Mouse (Mus musculus) forebrain, embryonic 11.5 days (tissue): ENCODE results near the gene Chsy1. TPM values are rescaled to one million over a fixed set of nuclear protein-coding genes. Genes with fewer than 3 reads are reported as not detected.

Experiments used
- ATAC-seq: fragments of 200-750 bp; cut with Nextera tagmentation; replicated peaks from 2 replicates; pipeline ENCODE4 v1.8.0; 2017; ENCODE audit warnings: moderate TSS enrichment; ENCODE audit not compliant: low FRiP score
- DNase-seq: peaks from one replicate; pipeline ENCODE4 v3.0.0-alpha.2; 2017; ENCODE audit warnings: low spot score
- H3K27ac ChIP-seq: fragments of 300-500 bp; sonication (generic); 2 replicates; pipeline ENCODE4 v1.5.1; 2014; ENCODE audit warnings: low read depth, low read length
- H3K27me3 ChIP-seq: fragments of 300-500 bp; sonication (generic); 2 replicates; pipeline ENCODE4 v1.6.1; 2014; ENCODE audit warnings: mild to moderate bottlenecking, low read length, mixed read lengths; ENCODE audit not compliant: control insufficient read depth, insufficient read depth
- H3K36me3 ChIP-seq: fragments of 300-500 bp; sonication (generic); 2 replicates; pipeline ENCODE4 v1.6.1; 2014; ENCODE audit warnings: mild to moderate bottlenecking, low read length, moderate library complexity, mixed read lengths; ENCODE audit not compliant: control insufficient read depth, insufficient read depth
- H3K4me1 ChIP-seq: fragments of 300-500 bp; sonication (generic); replicated peaks from 2 replicates; pipeline ENCODE4 v1.6.1; 2014; ENCODE audit warnings: low read length, mixed read lengths; ENCODE audit not compliant: control insufficient read depth, insufficient read depth
- H3K4me2 ChIP-seq: fragments of 300-500 bp; sonication (generic); 2 replicates; pipeline ENCODE4 v1.6.1; 2014; ENCODE audit warnings: low read depth, mild to moderate bottlenecking, low read length, moderate library complexity, mixed read lengths; ENCODE audit not compliant: severe bottlenecking
- H3K4me3 ChIP-seq: fragments of 300-500 bp; sonication (generic); 2 replicates; pipeline ENCODE4 v1.5.1; 2014; ENCODE audit warnings: low read depth, low read length
- H3K9ac ChIP-seq: fragments of 300-500 bp; sonication (generic); 2 replicates; pipeline ENCODE4 v1.6.1; 2014; ENCODE audit warnings: low read length
- H3K9me3 ChIP-seq: fragments of 300-500 bp; sonication (generic); 2 replicates; pipeline ENCODE4 v1.6.1; 2016; ENCODE audit warnings: low read length, mixed read lengths; ENCODE audit not compliant: control insufficient read depth
- whole genome bisulfite sequencing: fragments of 180-500 bp; shearing (Covaris S2); extraction: QIAGEN DNeasy Blood & Tissue Kit; methylation state at CpG from one replicate; pipeline ENCODE4 v1.1.7; 2014; 5-methylcytosine and 5-hydroxymethylcytosine counted together
- polyA plus RNA-seq: library from polyadenylated mRNA; unstranded; fragments of >200 nt; fragmentation: Nextera tagmentation; extraction: Ambion mirVana; gene quantifications from 2 replicates; pipeline ENCODE4 v1.2.1, GENCODE M21; 2014

Gene Chsy1
- polyA plus RNA-seq, 1 experiment from 2014 or later = 17.7 TPM

DNA sequence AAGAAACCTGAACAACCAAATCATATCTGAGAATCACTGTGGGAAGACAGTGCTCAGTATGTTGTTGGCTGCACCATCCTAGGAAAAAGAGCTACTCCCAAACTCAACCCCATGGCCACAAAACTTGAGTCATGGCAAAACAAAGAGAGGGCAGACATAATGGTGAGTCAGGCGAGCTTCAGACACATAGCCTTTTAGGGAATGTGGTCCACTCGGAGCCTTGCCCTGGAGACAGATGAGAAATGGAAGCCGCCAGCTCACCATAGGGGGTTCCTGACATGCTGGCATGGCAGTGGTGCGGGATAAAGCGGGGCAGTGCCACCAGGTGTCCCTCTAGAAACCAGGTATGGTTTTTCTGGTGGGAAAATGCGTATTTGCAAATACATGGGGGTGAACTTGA lies 68.8 kb downstream of the Chsy1 start:
- no peak overlapping the region for H3K4me2 ChIP-seq
- no peaks in the 10 kb centered on the region for H3K4me1 ChIP-seq
- no peaks in the 10 kb centered on the region for H3K27me3 ChIP-seq
- no peaks in the 10 kb centered on the region for H3K9me3 ChIP-seq
- DNase-seq = peak; percentile 45
- no peaks in the 10 kb centered on the region; the same call in 1 of the 2 replicates for H3K36me3 ChIP-seq
- H3K4me3 ChIP-seq = no peak overlapping the region
- WGBS = 91% methylated on average over 6 of the region's 6 CpGs
- H3K9ac ChIP-seq = no peak overlapping the region
- no peak for ATAC-seq
- H3K27ac ChIP-seq = no peak overlapping the region

DNA sequence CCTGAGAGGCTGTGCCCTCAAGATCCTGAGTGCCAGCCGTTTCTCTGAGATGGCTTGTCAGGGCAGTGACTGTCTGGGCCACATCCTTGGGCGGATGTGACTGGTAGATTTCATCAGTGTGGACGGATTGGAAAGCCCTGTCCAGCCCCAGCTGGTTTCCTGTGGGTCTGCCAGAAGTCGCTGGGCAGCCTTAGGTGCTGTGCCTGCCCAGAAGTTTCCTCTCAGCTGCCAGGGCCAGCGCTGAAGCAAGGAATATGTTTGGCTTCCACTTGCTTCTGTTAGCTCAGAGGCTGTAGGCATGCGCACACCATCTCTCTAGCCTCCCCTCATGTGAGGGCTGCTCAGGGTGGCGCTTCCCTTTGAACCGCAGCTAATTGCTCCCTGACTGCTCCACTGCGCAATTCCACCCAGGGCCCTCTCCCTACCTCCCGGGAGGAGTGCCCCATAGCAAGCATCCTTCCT lies 69.8 kb downstream of the Chsy1 start:
- Histone ChIP-seq H3K9me3 (no peaks in the 10 kb centered on the region), H3K36me3 (no peaks in the 10 kb centered on the region; the same call in 1 of the 2 replicates), H3K27ac (no peak overlapping the region), H3K9ac (no peak overlapping the region), H3K4me3 (no peak overlapping the region), H3K27me3 (no peaks in the 10 kb centered on the region), H3K4me1 (no peaks in the 10 kb centered on the region), H3K4me2 (no peak overlapping the region)
- no peak for ATAC-seq
- DNase-seq = peak; percentile 45
- WGBS = 71% methylated on average over 10 of the region's 10 CpGs

DNA sequence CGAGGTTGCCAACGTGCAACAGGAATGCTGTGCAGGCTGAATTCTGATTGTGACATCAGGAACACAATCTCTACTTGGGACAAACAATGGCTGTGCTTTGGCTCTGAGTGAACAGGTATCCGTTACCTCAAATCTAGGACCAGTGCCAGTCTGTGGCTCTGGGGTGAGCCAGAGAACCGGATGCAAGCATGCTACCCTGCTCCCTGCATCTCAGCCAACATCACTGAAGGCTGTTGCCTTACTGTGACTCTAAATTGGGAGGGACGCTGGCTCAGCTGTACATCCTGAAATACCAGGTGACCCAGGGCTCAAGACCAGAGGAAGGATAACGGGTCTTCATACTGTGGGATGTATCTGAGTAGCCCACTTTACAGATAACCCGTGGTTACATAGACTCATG lies 70.4 kb downstream of the Chsy1 start:
- Histone ChIP-seq H3K9me3 (no peaks in the 10 kb centered on the region), H3K4me1 (no peaks in the 10 kb centered on the region), H3K9ac (no peak overlapping the region), H3K27me3 (no peaks in the 10 kb centered on the region), H3K4me2 (no peak overlapping the region), H3K27ac (no peak overlapping the region), H3K4me3 (no peak overlapping the region), H3K36me3 (no peaks in the 10 kb centered on the region; the same call in 1 of the 2 replicates)
- no peak for DNase-seq
- no peak for ATAC-seq
- 89% methylated on average over 7 of the region's 7 CpGs for WGBS

DNA sequence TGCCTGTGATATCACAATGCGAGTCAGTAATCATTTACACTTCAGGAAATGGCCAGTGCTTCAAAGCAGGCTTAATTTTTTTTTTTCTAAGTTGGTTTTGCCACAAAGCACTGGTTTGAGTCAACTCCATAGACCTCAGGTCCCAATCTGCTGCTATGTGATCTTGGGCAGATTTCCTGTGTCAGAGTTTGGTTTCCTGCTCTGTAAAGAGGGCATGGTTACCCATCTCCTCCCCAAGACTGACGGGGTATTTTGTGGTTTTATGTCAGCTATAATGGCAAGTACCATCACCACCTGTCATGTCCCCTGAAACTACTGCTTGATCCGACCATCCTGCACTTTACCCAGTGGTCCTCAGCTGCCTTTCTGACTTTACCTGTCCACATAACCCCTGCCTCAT lies 70.9 kb downstream of the Chsy1 start:
- Histone ChIP-seq H3K9ac (no peak overlapping the region), H3K36me3 (no peaks in the 10 kb centered on the region; the same call in 1 of the 2 replicates), H3K4me3 (no peak overlapping the region), H3K9me3 (no peaks in the 10 kb centered on the region), H3K4me1 (no peaks in the 10 kb centered on the region), H3K27me3 (no peaks in the 10 kb centered on the region), H3K4me2 (no peak overlapping the region), H3K27ac (no peak overlapping the region)
- 91% methylated on average over 3 of the region's 3 CpGs for WGBS
- peak; percentile 17 for DNase-seq
- no peak for ATAC-seq

DNA sequence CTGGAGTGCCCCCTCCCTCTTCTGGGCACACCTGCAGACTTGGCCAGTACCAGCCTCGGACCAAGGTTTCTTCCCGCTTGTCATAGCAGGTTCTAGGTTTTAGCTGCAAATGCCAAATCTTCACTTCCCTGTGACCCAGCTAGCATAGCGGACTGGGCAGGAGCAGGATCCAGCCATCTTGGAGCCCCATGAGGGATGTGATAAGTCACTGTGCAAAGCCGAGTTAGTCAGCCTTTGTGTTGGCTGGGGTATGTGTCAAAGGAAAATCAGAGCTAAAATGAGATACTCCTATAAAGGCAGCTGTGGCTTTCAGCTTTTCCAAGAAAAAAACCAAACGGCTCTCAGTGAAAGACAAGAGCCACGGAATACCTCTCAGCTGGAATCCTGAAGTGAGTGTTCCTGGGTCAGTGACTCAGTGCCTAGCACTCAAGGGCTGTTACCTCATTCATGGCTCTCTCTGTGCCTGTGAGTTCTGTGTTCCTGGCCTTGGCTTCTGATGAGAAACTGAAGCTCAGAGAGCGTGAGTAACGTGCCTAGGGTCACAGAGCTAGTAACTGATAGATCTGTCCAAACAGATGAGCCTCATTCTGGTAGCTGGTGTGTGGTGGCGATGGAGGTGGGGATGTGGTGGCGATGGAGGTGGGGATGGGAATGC lies 71.5 kb downstream of the Chsy1 start:
- Histone ChIP-seq H3K27me3 (no peaks in the 10 kb centered on the region), H3K4me3 (no peak overlapping the region), H3K9me3 (no peaks in the 10 kb centered on the region), H3K4me1 (no peaks in the 10 kb centered on the region), H3K27ac (no peak overlapping the region), H3K9ac (no peak overlapping the region), H3K36me3 (no peaks in the 10 kb centered on the region; the same call in 1 of the 2 replicates), H3K4me2 (no peak overlapping the region)
- DNase-seq (peak; percentile 27), ATAC-seq (no peak)
- 88% methylated on average over 10 of the region's 10 CpGs for WGBS

DNA sequence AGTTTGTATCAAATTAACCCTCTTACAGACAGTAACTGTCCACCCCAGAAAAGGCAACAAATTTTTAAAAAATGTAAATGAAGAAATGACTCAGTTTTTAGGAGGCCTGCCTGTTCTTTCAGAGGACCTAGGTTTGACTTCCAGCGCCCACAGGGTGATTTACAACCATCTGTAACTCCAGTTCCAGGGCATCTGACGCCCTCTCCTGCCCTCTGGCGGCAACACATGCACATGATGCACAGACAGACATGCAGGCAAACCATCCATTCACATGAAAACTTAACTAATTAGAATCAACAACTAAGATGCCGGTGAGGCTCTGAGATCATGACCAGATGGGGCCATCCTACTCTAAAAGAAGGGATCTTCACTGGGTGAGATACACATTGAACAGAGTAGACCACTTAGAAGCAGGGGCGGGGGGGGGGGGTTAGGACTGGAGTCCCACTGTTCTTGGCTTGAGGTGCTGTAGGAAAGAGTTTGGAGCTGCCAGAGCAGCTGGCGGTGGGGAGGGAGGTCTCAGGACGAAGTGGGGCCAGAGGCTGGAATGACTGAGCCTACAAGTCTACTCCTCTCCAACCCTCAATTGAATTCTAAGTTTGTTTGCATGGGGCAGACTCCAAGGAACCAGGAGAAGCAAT lies 72.9 kb downstream of the Chsy1 start:
- Histone ChIP-seq H3K36me3 (no peaks in the 10 kb centered on the region), H3K4me1 (no peaks in the 10 kb centered on the region), H3K9me3 (no peaks in the 10 kb centered on the region), H3K27me3 (no peaks in the 10 kb centered on the region), H3K27ac (no peak overlapping the region), H3K4me2 (no peak overlapping the region), H3K9ac (no peak overlapping the region), H3K4me3 (no peak overlapping the region)
- ATAC-seq = no peak
- DNase-seq = peak; percentile 43
- WGBS = 82% methylated on average over 7 of the region's 7 CpGs

DNA sequence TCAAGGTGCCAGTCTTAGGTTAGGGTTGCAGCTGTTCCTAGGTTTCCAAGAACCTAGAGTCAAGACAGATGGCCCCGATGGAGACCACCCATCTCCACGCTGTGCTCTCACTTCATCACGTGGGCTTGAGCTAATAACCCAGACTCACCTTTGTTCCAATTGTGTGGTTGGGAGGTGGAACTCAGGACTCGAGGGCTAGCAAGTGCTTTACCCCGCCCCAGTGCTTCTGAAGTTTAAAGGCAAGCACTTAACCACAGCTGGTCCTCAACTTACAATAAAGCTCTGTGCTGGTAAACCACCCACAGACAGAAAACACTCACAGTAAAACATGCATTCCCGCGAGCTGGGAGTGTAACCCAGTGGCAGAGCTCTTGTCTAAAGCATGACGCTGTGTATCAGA lies 74.1 kb downstream of the Chsy1 start:
- no peak for ATAC-seq
- WGBS = 78% methylated on average over 8 of the region's 8 CpGs
- no peaks in the 10 kb centered on the region for H3K27me3 ChIP-seq

DNA sequence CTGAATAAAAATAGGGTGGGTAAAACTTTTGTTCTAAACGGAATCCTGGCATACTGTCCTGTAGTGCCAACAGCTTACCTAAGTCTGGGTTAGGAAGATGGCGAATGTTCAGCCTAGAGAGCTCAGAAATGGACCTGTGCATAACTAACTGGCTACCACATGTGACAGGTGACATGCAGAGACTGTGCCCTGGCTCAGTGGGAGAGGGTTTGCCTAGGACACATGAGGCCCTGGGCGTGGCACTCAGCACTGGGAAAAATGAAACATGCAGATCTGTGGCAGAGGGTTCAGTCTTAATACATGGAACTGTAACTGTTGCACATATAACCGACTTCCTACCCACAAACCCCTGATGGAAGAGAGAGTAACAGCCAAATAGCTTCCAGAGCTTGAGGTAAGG lies 74.7 kb downstream of the Chsy1 start:
- WGBS = 84% methylated on average over 4 of the region's 4 CpGs
- Histone ChIP-seq H3K27me3 (no peaks in the 10 kb centered on the region), H3K4me2 (no peak overlapping the region), H3K4me1 (no peaks in the 10 kb centered on the region), H3K9ac (no peak overlapping the region), H3K36me3 (no peaks in the 10 kb centered on the region), H3K27ac (no peak overlapping the region), H3K4me3 (no peak overlapping the region), H3K9me3 (no peaks in the 10 kb centered on the region)
- DNase-seq (peak; percentile 14), ATAC-seq (no peak)

More for the DNA sequence above, 74.1 kb downstream of the Chsy1 start:
- Histone ChIP-seq H3K4me1 (no peaks in the 10 kb centered on the region), H3K9me3 (no peaks in the 10 kb centered on the region), H3K36me3 (no peaks in the 10 kb centered on the region), H3K4me3 (no peak overlapping the region), H3K4me2 (no peak overlapping the region), H3K9ac (no peak overlapping the region), H3K27ac (no peak overlapping the region)
- DNase-seq = peak; percentile 25

DNA sequence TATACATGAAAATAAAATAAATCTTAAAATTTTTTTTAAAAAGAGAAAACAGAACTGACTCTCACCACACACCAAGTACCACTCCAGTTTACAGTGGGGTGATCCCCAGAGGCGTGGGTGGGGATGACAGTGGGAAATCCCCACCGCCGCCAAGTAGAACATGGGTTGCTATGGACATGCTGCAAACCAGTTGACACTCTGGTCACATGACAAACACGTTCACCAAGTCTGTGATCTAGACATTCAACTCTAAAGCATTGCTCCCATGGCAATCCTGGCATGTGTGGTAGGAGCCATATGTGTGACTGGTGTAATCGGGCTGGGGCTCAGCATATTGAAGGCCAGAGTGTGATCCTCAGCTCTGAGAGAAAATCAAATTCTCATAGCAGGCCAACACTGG lies 76.1 kb downstream of the Chsy1 start:
- Histone ChIP-seq H3K27ac (no peak overlapping the region), H3K36me3 (no peaks in the 10 kb centered on the region), H3K27me3 (no peaks in the 10 kb centered on the region), H3K4me1 (no peaks in the 10 kb centered on the region), H3K4me3 (no peak overlapping the region), H3K9ac (no peak overlapping the region), H3K9me3 (no peaks in the 10 kb centered on the region), H3K4me2 (no peak overlapping the region)
- 93% methylated on average over 5 of the region's 5 CpGs for WGBS
- ATAC-seq (no peak), DNase-seq (peak; percentile 24)
